Mouse (Mus musculus) testis, adult 2 months (tissue): ENCODE results near the gene Ccdc15. TPM values are rescaled to one million over a fixed set of nuclear protein-coding genes. Genes with fewer than 3 reads are reported as not detected.

Experiments used
- H3K27ac ChIP-seq: fragments of 200-500 bp; 2 replicates; pipeline ENCODE4 v1.5.1; 2012; ENCODE audit warnings: low read depth, low read length; ENCODE audit not compliant: control insufficient read depth, insufficient read depth
- H3K27me3 ChIP-seq: fragments of 200-500 bp; 2 replicates; pipeline ENCODE4 v1.6.1; 2012; ENCODE audit warnings: mild to moderate bottlenecking, low read length, moderate library complexity; ENCODE audit not compliant: control insufficient read depth, insufficient read depth
- H3K36me3 ChIP-seq: fragments of 200-500 bp; 2 replicates; pipeline ENCODE4 v1.6.1; 2012; ENCODE audit warnings: mild to moderate bottlenecking, low read length; ENCODE audit not compliant: control insufficient read depth, insufficient read depth
- H3K4me1 ChIP-seq: fragments of 200-500 bp; 2 replicates; pipeline ENCODE4 v1.6.1; 2012; ENCODE audit warnings: low read length; ENCODE audit not compliant: control insufficient read depth, insufficient read depth
- H3K4me3 ChIP-seq: fragments of 200-500 bp; 2 replicates; pipeline ENCODE4 v1.5.1; 2012; ENCODE audit warnings: low read depth, mild to moderate bottlenecking, low read length, moderate library complexity, mixed read lengths; ENCODE audit not compliant: control insufficient read depth
- CTCF ChIP-seq: fragments of 200-500 bp; IDR thresholded peaks from 2 replicates; pipeline ENCODE4 v1.5.1; 2012; ENCODE audit warnings: low read depth, mild to moderate bottlenecking, inconsistent platforms, low read length, moderate library complexity; ENCODE audit not compliant: control insufficient read depth, insufficient read depth, insufficient replicate concordance
- POLR2A ChIP-seq: fragments of 200-500 bp; IDR thresholded peaks from 2 replicates; pipeline ENCODE4 v1.6.1; 2012; ENCODE audit warnings: low read depth, mild to moderate bottlenecking, inconsistent platforms, low read length, moderate library complexity; ENCODE audit not compliant: control insufficient read depth
- polyA plus RNA-seq: library from polyadenylated mRNA; depleted of rRNA; stranded (reverse); fragments of >200 nt; gene quantifications from 2 replicates; pipeline ENCODE4 v1.2.3, GENCODE M21; 2012; rRNA removed

The Ccdc15 gene
- polyA plus RNA-seq, 1 experiment = 4.6 TPM

DNA sequence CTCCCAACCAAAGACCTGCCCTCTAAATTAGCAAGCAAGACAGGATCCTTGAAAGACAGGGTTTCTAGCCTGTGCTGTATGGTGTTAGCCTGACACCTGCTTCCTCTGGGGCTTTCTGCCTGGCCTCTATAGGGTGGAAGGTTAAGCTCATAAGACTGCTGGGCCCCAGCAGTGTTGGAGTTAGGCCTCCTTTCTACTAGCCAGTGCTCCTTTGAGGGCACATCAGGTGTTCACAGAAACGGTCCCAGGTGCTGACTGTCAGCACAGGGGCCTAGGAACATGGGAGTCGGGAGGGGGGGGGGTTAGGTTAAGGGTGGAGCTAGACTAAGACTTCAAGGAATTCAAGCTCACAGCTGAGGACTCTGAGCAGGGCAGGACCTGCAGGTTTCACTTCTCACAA is 102.8 kb downstream of the Ccdc15 start:
- Histone ChIP-seq H3K27me3 (no peaks in the 10 kb centered on the region), H3K36me3 (no peaks in the 10 kb centered on the region), H3K4me1 (no peaks in the 10 kb centered on the region), H3K4me3 (no peak overlapping the region), H3K27ac (no peak overlapping the region)
- TF ChIP-seq POLR2A (no peak), CTCF (no peak)

DNA sequence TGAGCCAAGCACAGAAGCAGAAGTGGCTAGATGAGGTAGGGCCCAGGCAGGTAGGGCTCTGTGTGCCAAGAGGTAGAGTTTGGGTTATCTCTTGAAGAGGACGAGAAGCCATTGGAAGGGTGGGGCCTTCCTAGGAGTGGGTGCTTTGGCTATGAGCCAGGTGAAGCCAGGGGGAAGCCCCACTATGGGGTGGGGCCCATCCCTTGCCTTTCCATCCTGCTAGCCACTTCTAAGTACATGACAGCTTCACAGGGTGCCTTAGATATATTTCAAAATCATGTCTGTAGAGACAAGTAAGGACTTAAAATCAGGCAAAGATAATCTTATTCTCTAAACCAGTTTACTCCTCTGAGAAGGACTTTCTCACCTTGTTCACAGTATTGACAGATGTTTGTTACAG is 103.6 kb downstream of the Ccdc15 start:
- no peak overlapping the region for H3K27ac ChIP-seq
- no peak overlapping the region for H3K4me3 ChIP-seq
- no peaks in the 10 kb centered on the region for H3K27me3 ChIP-seq
- no peaks in the 10 kb centered on the region for H3K36me3 ChIP-seq
- H3K4me1 ChIP-seq = no peaks in the 10 kb centered on the region
- TF ChIP-seq CTCF (no peak), POLR2A (no peak)

GRCm38 (mm10) chr9:37242764-37243163 is 105.5 kb downstream of the Ccdc15 start:
- Histone ChIP-seq H3K27me3 (no peaks in the 10 kb centered on the region), H3K4me1 (no peaks in the 10 kb centered on the region), H3K27ac (no peak overlapping the region), H3K36me3 (no peaks in the 10 kb centered on the region), H3K4me3 (no peak overlapping the region)
- TF ChIP-seq CTCF (no peak), POLR2A (no peak)

- H3K27ac ChIP-seq = no peak overlapping the region
- no peak for TF ChIP-seq POLR2A
- no peak for TF ChIP-seq CTCF
- no peaks in the 10 kb centered on the region for H3K36me3 ChIP-seq
- H3K4me1 ChIP-seq = no peaks in the 10 kb centered on the region
- H3K4me3 ChIP-seq = no peak overlapping the region
- no peaks in the 10 kb centered on the region for H3K27me3 ChIP-seq
Measured at GRCm38 (mm10) chr9:37235951-37236737, 112.1 kb downstream of the Ccdc15 start.

DNA sequence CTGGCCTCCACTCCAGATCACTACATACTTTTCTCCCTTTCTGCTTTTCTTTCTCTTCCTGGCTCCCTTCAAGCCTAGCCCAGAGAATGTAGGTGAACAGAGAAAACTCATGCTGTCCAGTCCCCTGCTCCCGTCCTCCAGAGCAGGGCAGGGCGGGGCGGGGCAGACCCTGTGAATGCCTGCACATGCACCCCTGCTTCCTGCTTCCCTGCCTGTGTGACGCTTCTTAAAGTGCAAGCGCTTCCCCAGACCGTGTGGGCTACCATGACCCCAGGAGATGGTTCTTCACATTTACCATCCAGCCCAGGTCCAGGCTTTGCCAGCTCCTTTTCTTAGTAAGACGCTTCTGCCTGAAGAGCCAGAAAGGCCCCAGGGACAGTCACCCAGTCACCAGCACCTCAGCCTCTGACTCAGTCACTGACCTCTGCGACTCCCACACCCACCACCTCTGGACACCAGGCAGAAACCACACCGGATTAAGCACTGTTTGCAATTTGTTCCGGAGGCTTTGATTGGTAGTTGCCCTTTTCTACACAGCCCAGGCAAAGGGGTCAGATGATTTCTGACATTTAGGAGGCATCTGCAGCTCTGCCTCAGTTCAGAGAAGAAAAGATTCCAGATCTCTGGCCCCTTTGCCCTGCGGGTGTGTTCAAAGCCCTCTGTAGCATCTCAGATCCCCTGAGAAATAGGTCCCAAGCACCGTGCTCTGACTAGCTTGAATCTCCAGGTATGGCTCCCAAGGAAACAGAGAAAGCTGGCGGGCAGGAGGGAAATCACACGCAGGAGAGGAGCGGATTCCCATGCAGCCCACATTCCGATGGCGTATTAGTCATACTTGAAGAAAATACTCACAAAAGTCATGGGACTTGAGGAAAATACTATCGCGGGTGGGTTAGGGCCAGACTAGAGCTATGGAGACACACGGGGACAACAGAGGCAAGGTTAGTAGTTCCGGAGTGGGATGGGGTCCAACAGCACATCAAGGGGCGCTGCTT is 115.7 kb downstream of the Ccdc15 start:
- Histone ChIP-seq H3K27me3 (no peaks in the 10 kb centered on the region), H3K36me3 (no peaks in the 10 kb centered on the region), H3K4me1 (no peaks in the 10 kb centered on the region), H3K27ac (no peak overlapping the region), H3K4me3 (no peak overlapping the region)
- TF ChIP-seq CTCF = no peak
- no peak for TF ChIP-seq POLR2A

DNA sequence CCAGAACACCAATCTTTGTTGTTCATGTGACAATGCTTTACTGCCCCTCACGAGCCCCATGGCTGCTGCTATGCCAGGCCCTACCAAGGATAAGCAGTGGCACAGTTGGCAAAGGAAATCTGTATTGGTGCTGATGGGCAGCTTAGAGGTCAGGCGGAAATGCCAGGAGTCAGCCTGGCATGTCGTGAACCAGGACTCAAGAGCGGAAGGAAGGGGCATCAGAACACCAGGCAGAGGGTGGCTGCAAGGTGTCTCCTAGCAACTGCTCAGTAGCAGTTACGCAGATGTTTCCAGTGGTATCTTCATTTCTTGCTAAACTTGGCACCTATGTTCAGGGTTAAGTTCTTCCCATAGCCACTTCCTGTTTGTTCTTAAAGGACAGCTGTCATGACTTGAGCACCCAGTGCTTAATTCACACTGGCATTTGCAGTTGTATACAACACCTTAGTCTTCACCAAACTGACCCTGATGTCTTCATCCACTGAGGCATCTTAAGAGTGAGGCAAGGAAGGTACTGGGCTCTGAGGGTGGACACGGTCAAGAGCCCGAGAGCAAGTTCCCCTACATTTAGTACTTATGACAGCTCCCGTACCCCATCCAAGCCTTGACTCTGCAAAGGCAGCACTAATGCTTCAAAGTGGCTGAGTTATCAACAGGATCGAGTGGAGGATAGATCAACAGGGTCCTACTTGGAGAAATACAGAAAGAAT is 117.6 kb downstream of the Ccdc15 start:
- H3K27ac ChIP-seq = no peak overlapping the region
- no peak overlapping the region for H3K4me3 ChIP-seq
- H3K36me3 ChIP-seq = no peaks in the 10 kb centered on the region
- H3K27me3 ChIP-seq = no peaks in the 10 kb centered on the region
- H3K4me1 ChIP-seq = no peaks in the 10 kb centered on the region
- TF ChIP-seq POLR2A (no peak), CTCF (no peak)

- Histone ChIP-seq H3K36me3 (no peaks in the 10 kb centered on the region), H3K27ac (no peak overlapping the region), H3K27me3 (no peaks in the 10 kb centered on the region), H3K4me3 (no peak overlapping the region), H3K4me1 (no peaks in the 10 kb centered on the region)
- TF ChIP-seq POLR2A = no peak
- peak; percentile 12; the same call in 1 of the 2 replicates for TF ChIP-seq CTCF
Measured at GRCm38 (mm10) chr9:37229880-37230325, 118.3 kb downstream of the Ccdc15 start.

Other genes with a start within 250 kb of the Ccdc15 start
- 83.7 and 84.9 TPM in 2 replicates for gene Pknox2, start 201.0 kb downstream of the Ccdc15 start, polyA plus RNA-seq
- gene Tmem218, start 140.2 kb downstream of the Ccdc15 start, polyA plus RNA-seq = 5.5 and 6.2 TPM in 2 replicates
- 4.9 and 5.4 TPM in 2 replicates for gene Slc37a2, start 92.7 kb downstream of the Ccdc15 start, polyA plus RNA-seq
- gene Hepacam, start 18.9 kb upstream of the Ccdc15 start, polyA plus RNA-seq = 21.3 and 26.5 TPM in 2 replicates
- gene Robo4, start 53.5 kb upstream of the Ccdc15 start, polyA plus RNA-seq = 1.0 and 1.2 TPM in 2 replicates
- gene Robo3, start 84.8 kb upstream of the Ccdc15 start, polyA plus RNA-seq = 1.0 and 1.4 TPM in 2 replicates
- 10.5 and 16.6 TPM in 2 replicates for gene Msantd2, start 140.9 kb upstream of the Ccdc15 start, polyA plus RNA-seq
- gene Esam, start 179.6 kb upstream of the Ccdc15 start, polyA plus RNA-seq = 3.0 and 3.1 TPM in 2 replicates
- gene Vsig2, start 190.8 kb upstream of the Ccdc15 start, polyA plus RNA-seq = 0.60 and 0.89 TPM in 2 replicates
- gene Nrgn, start 204.5 kb upstream of the Ccdc15 start, polyA plus RNA-seq = 25.1 and 29.4 TPM in 2 replicates
- gene Siae, start 207.3 kb upstream of the Ccdc15 start, polyA plus RNA-seq = 9.6 and 11.9 TPM in 2 replicates